Mouse (Mus musculus) induced T-regulatory cell, adult 2 months (primary cell): Measurements from ENCODE around the gene Usp32.

Source experiments
- DNase-seq: peaks from one replicate; pipeline ENCODE4 v3.0.0-alpha.2; 2012; ENCODE audit warnings: low read depth

The Usp32 gene

DNA sequence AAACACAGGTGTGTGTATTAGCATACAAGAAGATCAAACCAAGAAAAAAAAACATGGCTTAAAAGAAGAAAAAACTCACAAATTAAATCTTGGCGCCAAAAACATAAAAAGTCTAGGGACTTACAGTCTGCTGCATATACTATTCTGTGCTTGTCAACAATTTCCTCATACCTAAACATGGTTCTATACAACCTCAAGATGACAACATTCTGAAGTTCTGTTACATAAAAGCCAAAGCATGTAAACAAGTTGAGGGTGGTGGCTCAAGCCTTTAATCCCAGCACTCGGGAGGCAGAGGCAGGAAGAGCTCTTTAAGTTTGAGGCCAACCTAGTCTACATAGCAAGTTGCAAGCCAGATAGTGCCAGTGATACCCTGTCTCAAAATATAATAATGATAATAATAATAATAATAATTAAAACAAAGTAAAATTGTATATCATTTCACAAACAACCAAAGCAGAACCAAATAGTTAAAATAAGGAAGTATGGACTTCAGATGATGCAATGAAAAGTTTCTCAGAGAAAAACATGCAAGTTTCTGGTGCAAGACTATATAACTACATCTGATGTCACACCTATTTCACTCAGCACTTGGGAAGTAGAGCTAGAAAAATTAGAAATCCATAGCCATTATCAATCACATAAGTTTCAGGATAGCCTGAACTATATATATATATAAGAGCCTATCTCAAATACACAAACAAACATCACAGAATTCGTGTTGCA is 16.5 kb downstream of the Usp32 start:
- no peak for DNase-seq

DNA sequence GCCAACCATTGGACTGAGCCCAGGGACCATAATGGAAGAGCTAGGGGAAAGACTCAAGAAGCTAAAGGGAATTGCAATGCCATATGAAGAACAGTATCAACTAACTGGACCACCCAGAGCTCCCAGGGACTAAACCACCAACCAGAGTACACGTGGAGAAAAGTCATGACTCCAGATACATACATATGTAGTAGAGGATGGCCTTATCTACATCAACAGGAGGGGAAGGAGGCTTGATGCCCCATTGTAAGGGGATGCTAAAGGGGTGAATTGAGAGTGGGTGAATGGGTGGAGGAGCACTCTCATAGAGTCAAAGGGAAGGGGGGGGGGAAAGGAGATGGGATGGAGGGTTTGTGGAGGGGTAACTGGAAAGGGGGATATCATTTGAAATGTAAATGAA is 17.9 kb downstream of the Usp32 start:
- DNase-seq: no peak

DNA sequence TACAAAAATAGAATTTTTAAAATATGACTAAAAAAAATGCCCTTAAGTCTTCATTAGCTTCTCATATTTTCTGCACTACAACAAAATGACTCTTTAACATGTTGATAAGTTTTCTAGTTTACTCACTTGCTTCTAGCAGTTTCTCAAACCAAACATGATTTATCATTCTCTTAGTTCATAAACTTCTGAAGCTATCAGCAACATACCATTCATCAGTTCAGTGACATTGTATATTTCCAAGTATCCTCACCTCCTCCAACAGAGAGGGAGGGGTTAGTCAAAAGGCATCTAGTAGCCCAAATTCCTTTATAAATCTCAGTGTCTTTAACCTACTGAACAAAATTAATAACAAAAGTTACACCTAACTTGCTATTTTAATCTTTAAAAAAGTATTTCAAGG is 22.8 kb downstream of the Usp32 start:
- no peak for DNase-seq

DNA sequence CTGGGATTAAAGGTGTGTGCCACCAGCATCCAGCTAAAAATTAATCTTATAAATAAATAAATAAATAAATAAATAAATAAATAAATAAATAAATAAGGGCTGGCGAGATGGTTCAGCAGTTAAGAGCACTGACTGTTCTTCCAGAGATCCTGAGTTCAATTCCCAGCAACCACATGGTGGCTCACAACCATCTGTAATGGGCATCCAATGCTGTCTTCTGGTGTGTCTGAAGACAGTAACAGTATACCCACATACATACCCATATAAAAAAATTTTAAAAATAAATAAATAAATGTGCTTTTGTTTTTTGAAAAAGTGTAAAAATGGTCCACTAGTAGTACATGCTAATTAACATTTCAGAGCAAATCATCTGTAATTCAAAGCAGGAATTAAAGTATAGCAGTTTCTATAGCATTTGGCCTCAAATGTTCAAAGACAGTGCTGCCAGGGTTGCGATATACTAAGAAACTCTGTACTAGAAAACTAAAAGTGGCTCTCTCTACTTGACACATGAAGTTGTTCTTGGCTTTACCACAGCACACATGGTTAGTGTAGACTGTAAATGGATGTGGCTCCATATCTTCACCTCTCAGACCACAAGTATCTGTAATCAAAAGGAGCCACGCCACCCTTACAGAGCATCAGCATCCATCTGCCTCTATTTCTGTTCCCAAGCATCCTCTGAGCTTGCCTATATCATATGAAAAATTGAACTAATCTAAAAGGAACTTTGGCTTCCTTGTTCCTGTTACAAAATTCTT is 23.7 kb downstream of the Usp32 start:
- DNase-seq: no peak

DNA sequence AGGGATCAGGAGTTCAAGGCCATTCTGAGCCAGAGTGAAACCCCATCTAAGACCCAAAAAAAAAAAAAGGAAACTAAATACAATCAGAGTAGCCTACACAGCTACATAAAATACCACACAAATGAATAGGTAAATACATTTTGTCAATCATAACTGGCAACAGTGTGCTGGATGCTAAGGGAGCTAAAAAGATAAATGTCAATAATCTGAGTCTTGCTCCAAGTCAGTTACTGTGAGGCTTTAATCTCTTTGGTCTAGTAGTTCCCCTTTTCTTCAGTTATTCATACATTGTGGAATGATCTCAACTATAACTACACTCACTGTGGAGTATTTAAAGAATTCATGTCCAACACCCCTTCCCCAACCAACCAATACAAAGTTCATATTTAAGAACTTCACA is 30.0 kb downstream of the Usp32 start:
- no peak for DNase-seq

DNA sequence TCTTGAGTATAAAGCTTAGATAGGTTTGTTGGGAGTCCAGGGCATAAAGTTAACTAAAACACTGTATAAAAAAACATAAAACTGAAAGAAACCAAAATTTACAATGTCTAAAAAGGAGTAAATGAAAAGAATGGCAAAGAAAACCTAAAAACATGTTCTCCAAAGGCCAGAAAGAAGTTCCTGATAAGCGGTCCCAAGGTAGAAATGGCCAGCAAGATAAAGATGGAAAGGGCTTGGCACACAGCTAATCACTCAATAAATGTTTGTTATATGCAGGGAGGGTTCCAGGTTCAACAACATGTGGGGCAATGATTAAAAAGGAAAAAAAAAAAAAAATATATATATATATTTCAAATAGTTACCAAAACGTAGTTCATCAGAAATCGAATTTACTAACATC is 32.7 kb downstream of the Usp32 start:
- DNase-seq: no peak

DNA sequence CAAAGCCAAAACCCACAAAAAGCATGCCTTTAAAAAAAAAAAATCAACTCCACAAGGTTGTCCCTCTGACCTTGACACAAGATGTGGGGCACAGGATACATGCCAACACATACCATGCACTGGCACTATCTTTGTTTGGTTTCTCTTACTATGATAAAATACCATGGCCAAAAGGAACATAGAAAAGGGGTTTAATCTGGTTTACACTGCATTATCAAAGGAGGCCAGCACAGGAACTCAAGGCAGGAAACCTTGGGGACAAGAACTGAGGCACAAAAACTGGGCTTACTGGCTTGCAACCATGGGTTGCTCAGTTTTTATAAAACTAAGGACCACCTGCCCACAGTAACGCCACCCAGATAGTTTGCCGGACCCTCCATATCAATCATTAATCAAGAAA is 34.1 kb downstream of the Usp32 start:
- DNase-seq: no peak

DNA sequence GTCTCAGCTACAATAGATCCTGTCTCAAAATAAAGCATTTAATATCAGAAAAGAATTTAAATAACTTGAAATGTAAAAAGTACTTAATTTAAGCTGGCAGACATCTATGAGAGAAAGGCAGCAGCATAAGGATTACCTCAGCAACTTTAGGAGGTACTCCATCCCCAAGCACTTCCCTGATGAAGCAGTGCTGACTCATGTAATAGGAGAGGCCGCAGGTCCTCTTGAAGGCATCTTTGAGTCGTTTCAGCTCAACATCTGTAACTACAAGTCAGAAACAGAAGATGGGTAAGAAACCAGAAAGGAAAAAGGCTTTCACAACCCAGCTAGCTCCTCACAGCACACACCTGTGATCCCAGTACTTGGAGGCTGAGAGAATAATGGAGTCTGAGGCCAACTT is 36.2 kb downstream of the Usp32 start:
- DNase-seq: no peak

DNA sequence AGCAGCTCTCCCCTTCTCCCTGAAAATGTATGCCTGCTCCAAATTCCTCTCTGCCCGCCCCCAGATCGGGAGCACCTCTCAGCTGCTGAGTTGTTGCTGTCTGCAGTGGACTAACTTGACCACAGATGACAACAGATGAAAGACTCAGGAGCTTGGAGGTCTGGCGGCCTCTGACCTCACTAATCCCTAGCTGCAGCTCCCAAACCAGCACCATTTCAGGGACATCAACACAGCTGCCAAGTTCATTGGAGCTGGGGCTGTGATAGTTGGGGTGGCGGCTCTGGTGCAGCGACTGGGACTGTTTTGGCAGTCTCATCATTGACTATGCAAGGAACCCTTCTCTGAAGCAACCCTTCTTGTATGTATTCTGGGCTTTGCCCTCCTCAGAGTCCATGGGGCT is 44.8 kb downstream of the Usp32 start:
- no peak for DNase-seq

DNA sequence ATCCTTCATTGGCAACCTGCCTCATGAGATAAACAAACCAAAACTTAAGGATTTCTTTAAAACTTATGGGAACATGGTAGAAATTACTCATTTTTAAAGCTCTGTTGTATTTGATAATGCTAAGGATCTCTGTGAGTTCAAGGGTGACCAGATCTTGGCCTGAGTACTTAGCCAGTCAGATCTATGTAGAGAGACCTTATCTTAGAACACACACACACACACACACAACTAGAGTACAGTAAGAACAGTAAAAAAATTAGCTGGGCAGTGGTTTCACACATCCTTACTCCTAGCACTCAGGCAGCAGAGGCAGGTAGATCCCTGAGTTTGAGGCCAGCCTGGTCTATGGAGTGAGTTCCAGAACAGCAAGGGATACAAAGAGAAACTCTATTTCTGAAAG is 53.7 kb downstream of the Usp32 start:
- no peak for DNase-seq

DNA sequence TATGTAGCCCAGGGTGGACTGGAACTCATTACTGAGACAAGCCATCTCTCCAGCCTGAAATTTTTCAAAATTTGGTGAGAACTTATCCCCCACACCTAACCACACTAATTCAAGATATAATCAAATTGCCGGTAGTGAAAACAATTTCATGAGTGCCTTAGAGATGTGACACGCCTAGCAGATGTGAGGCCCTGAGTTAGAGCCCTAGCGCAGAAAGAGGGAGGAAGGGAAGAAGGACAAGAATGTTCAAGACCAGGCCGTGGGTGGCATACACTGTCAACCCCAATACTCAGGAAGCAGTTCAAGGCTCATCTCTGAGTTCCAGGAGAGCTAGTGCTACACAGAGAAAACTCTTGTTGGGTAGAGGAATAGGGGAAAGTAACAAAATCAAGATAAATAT is 72.1 kb downstream of the Usp32 start:
- DNase-seq: no peak

DNA sequence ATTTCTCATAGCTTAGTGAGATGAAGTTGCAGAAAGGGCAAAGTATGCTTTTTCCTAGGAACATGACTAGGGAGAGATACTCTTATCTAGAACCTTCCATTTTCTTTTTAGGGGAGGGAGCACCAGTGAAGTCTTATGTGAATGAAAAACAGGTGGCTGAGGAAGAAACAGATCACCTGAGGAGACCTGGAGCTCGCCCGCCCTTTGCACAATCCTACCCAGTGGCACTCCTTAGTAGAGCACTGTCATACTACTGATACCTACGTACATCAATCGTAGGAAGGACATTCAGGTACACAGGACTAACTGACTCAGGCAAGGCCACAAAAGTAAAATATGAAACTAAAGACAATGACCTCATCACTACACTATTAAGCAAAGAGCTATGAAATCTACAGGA is 81.4 kb downstream of the Usp32 start:
- DNase-seq: no peak

DNA sequence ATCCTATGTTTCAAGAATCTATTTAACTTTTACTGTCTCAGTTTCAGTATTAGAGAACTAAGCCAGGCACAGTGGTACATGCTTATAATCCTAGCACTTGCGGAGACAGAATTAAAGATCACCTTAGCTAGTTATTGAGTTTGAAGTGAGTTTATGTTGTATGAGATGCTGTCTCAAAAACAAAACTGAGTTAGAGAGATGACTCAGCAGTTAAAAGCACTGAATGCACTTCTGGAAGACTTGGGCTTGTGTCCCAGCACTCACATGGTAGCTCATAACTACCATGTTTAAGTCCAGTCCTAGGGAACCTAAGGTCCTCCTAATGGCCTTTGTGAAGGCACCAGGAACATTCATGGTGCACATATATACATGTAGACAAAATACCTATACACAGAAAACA is 82.4 kb downstream of the Usp32 start:
- DNase-seq: no peak

DNA sequence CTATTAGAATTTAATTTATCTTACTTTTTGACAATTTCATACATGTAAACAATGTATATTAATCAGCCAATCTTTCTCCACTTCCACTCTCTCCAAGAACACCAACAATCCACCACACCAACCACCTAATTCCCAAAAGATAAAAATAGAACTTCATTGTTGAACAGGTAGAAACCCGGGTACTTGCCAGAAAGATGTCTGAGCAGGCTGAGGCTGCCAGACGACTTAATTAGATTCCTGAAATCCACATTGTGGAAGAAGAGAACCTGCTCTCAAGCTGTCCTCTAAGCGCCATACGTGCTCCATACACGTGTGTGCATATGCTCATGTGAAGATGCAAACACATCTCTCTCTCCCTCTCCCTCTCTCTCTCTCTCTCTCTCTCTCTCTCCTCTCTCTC is 83.1 kb downstream of the Usp32 start:
- DNase-seq: no peak

DNA sequence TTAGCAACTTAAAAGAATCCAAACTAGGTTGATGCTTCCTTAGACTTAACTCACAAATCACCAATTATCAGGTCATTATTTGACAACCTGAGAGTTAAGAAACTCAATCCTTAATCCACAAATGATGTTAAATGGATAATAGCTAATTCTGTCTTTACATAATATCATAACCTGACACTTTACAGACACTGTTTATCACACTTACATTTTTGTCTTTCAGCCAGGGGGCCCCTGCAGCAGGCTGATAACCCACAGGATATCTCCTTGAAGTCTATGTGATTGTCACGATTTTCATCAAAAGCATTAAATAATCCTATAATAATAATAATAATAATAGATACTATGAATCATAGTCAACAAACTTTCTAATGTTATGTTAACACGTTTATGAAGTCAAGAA is 84.4 kb downstream of the Usp32 start:
- DNase-seq: no peak

DNA sequence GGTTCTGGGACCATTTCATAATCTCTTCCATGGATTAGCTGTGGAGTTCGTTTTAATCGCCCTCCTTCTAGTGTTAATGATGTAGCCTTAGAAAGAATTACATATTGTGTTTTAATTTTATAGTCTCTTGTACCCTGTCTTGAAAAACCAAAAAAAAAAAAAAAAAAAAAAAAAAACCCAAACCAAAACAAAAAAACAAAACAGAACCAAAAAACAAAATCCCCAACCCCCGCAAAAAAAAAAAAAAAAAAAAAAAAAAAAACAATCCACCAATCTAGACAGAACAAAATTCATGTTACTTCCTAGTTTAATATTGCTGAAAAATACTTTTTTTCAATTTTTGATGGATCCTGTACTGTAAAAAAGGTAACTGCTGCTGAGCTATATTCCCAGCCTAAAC is 100.7 kb downstream of the Usp32 start:
- no peak for DNase-seq

DNA sequence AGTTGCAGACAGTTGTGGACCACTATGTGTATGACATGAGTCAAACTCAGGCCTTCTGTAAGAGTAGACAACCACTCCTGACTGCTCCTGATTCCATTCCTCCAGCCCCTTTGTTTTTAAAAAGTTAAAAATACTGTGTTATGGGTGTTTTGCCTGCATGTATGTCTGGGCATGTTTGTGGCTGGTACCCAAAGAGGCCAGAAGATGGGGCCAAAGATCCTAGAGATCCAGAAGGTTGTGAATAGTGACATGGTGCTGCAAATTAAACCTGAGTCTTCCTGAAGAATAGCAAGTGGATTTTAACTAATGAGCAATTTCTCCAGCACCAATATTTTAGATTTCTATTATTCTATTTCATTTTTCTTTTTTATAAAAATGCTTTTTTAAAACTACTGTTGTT is 126.8 kb downstream of the Usp32 start:
- DNase-seq: peak; percentile 10

DNA sequence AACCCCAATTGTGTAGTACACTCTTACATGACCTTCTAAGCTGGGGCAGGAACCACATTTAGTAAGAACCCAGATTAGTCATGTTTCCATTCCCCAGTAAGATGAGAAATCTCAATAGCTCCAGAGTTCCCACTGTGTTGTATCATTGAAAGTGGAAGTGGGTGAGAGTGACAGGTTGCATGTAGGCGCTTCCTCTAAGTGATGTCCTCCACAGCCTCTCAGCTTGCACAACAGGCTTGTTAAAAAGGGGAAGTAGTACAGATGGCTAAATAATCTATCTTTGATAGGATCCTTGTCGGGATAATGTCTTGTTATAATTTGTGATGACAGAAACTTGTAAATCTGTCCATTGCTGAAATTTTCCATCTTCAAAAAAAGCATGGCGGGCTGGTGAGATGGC is 136.4 kb downstream of the Usp32 start:
- no peak for DNase-seq

DNA sequence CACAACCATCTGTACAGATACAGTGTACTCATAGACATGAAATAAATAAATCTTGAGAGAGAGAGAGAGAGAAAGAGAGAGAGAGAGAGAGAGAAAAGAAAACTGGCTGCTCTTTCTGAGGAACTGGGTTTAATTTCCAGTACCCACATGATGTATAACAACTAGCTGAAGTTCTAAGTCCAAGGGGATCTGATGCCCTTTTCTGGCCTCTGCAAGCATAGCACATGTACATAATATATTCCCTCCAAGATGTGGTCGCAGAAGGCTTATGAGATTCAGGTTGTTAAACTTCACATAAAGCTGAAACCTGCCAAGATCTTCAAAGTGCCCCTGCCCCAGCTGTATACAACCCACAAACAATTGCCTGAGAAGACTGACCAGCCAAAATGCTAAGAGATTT is 144.7 kb downstream of the Usp32 start:
- no peak for DNase-seq

DNA sequence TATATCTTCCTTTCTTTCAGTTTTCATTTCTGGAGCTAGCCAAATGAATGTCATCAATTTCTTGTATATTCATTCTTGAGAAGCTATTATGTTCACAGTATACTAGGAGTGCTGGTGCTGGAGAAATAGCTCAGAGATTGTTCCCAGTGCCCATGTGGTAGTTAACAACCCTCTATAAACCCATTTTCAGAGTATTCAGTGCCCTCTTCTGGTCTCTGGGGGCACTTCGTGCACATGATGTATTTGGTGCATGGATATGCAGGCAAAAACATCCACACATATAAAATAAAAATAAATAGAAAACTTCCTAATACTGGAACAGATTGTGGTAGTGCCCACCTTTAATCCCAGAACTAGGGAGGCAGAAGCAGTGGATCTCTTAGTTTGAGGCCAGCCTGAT is 147.0 kb downstream of the Usp32 start:
- DNase-seq: no peak

DNA sequence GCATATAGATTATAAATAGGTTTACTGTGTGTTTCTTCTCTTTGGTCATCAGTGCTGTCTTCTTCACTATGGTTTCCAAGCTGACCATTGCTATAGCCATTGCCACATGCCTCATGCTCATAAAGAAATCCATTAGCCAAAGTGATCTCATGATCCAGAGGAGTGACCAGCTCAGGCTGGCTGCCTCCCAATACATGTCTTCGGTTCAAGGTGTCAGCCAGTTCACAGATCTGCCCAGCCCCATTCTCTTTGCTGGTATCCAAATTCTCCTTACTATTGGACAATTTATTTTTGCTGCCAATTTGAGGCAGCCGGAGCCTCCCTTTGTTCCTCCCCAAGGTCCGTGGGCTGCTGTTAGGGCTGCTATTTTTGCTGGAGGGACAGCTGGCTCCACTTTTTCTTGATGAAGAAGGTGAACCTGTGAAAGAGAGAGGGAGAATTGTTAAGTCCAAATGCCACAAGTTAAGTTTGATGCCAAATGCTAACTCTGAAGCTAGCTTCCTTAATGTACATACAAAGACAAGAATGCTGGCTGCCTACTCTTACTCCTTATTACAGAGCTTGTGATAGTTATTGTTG is 151.5 kb downstream of the Usp32 start:
- no peak for DNase-seq

DNA sequence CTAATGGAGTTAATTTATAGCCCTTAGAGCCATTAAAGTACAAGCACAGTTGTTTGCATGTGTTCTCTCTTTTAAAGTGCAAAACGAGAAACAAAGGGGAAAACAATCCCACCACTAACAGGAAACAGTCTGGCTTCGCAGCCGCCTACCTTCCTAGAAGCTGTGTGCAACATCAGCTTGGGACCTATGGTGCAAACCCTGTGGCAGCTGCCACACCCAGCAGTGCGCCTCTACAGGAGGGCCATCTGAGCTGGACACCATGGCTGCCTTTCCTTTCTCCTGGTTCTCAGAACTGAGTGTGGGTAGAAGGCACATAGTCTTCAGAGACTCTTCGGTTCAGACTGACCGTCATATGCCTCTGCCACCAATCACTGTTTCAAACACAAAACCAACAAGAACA is 154.5 kb downstream of the Usp32 start:
- no peak for DNase-seq

DNA sequence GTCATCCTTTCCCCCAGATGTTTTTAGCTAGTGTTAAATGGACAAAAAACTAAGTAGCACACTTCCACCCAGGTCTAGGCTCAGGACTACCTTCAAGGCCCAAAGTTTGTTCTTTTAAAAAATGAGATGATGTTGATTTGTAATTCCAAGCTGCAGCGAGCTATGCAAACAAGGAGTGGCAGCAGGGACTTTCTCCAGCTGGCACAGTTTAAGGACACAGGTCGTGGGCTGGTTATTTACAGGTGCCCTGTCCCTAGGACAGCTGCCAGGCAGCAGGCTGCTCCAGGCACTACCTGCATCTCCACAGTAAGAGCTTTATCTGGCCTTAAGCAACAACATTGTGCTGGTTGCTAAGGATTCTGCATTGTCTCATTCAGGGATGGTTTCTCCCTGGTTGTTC is 159.3 kb downstream of the Usp32 start:
- no peak for DNase-seq

DNA sequence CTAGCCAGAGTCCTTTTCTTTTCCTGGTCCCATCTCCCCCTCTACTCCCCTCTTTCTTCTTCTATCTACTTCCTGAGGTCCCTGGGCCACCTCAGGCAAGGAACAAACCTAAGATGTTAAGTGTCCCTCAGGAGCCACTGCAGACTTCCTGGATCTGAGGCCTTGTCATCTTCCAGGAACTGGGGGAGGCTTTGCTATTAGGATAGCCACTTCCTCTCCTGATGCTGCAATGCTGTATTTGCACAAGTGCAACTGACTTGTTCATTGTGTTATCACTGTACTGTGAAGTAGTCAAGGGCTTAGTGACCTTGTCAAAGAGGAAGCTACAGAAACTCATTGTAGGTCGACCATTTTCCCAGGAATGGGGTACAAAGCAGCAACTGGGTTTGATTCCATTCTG is 160.6 kb downstream of the Usp32 start:
- DNase-seq: no peak
